ENCODE assay signal across 8 mouse cellular contexts in the genomic region with DNA sequence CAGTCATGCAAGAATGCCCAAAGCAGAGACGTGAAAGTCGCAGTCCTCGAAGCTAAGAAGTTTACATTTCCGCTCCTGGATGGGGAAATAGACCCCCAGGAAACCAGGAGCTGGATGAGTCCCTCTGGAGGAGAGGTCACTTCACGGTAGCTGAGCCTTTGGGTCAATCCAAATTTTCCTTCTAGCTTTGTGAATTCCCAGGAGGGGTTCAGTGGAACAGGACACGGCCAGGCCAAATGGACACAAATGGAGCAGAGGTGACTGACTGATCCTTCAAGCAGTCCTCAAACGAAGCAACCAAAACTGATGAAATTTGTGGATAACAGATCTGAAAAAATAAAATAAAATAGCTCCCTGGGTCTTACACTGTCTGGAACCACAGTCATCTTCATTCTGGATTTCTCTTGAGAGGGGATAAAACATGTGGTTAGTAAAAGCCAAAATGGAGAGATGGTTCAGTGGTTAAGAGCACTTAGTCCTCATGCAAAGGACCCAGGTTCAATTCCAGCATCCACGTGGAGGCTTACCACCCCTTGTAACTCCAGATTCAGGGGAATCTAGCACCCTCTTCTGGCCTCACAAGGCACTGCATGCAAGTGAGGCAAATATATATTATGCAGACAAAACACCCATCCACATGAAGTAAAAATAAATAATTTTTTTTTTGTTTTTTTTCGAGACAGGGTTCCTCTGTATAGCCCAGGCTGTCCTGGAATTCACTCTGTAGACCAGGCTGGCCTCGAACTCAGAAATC. TPM values are rescaled to one million over a fixed set of nuclear protein-coding genes. Genes with fewer than 3 reads are reported as not detected.
A peak's percentile ranks its signal among the peaks of the same experiment; 100 is the strongest.
DNase-seq lines count a peak whose midpoint lies in the region; ATAC-seq lines count a peak whose summit lies in the region.

No protein-coding gene starts in this region.

- no peaks in the 10 kb centered on the region for H3K27me3 ChIP-seq in forebrain, embryonic 14.5 days (replicated peaks; ENCODE audit: control insufficient read depth, insufficient read depth, low read length)
- no peaks in the 10 kb centered on the region for H3K27me3 ChIP-seq in forebrain, embryonic 13.5 days

- no peaks in the 10 kb centered on the region for H3K36me3 ChIP-seq in forebrain, embryonic 14.5 days (ENCODE audit: control insufficient read depth, insufficient read depth, low read length)
- H3K36me3 ChIP-seq in forebrain, embryonic 13.5 days (ENCODE audit: poor library complexity, severe bottlenecking) = no peaks in the 10 kb centered on the region

- DNase-seq in forebrain, embryonic 14.5 days (ENCODE audit: low spot score) = peak; percentile 24
- DNase-seq in ovary, postnatal 36 days (ENCODE audit: low spot score) = peak; percentile 29
- DNase-seq in ovary, postnatal 10 days (ENCODE audit: low spot score) = no peak
- no peak for DNase-seq in layer of hippocampus, adult 18-20 months (ENCODE audit: low spot score in 2 of 2)
- no peak for DNase-seq in cerebellum, adult 18-20 months

- H3K4me3 ChIP-seq in forebrain, embryonic 14.5 days (ENCODE audit: low read depth, low read length) = no peak overlapping the region
- no peak overlapping the region for H3K4me3 ChIP-seq in forebrain, embryonic 13.5 days

- no peaks in the 10 kb centered on the region for H3K4me1 ChIP-seq in forebrain, embryonic 14.5 days (ENCODE audit: control insufficient read depth, insufficient read depth, low read length)
- no peaks in the 10 kb centered on the region for H3K4me1 ChIP-seq in forebrain, embryonic 13.5 days

- no peak overlapping the region for H3K9ac ChIP-seq in forebrain, embryonic 14.5 days (ENCODE audit: low read length)
- no peak overlapping the region for H3K9ac ChIP-seq in forebrain, embryonic 13.5 days

- no peaks in the 10 kb centered on the region for H3K9me3 ChIP-seq in forebrain, embryonic 14.5 days (replicated peaks; ENCODE audit: control insufficient read depth, low read length)
- H3K9me3 ChIP-seq in forebrain, embryonic 13.5 days (replicated peaks) = no peaks in the 10 kb centered on the region

- no peak for ATAC-seq in forebrain, embryonic 14.5 days
- no peak for ATAC-seq in forebrain, embryonic 13.5 days
- ATAC-seq in erythroid progenitor cell, adult 5-6 weeks (replicated peaks; ENCODE audit: low FRiP score, poor library complexity, severe bottlenecking) = peak; percentile 63; the same call in 1 of the 2 replicates
- peak; percentile 56; the same call in 1 of the 2 replicates for ATAC-seq in monocyte, adult 5-6 weeks (replicated peaks; ENCODE audit: insufficient number of reproducible peaks, low FRiP score, low TSS enrichment, poor library complexity, severe bottlenecking)

- 71% methylated on average over 10 of the region's 10 CpGs for WGBS in forebrain, embryonic 14.5 days
- WGBS in forebrain, embryonic 13.5 days = 70% methylated on average over 10 of the region's 10 CpGs

- no peak overlapping the region for H3K27ac ChIP-seq in forebrain, embryonic 14.5 days (ENCODE audit: low read depth, low read length)
- no peak overlapping the region for H3K27ac ChIP-seq in forebrain, embryonic 13.5 days

- no peak overlapping the region for H3K4me2 ChIP-seq in forebrain, embryonic 14.5 days (ENCODE audit: low read length)
- H3K4me2 ChIP-seq in forebrain, embryonic 13.5 days = no peak overlapping the region

RNA-seq across cellular contexts. Expression of gene Nicn1, which starts 11.4 kb away (rescaled TPM):
- polyA plus RNA-seq in forebrain, embryonic 14.5 days (2014; fragmentation: Nextera tagmentation; extraction: Ambion mirVana) = 113 and 126 TPM in 2 replicates
- 94.9 and 95.4 TPM in 2 replicates for polyA plus RNA-seq in forebrain, embryonic 13.5 days (2015; fragmentation: Nextera tagmentation; extraction: Ambion mirVana)
- total RNA-seq in erythroid progenitor cell, adult 5-6 weeks (2015; ENCODE audit: low replicate concordance) = not detected in 2 replicates
- total RNA-seq in erythroid progenitor cell, adult 5-6 weeks (2017; ENCODE audit: low replicate concordance) = 0.64 and 0.91 TPM in 2 replicates
- total RNA-seq in monocyte, adult 5-6 weeks (2017) = 1.1 to 1.9 TPM (median 1.6 TPM) in 3 replicates
- total RNA-seq in layer of hippocampus, adult 18-20 months (2021) = 100 to 1,000 TPM; 114 to 116 TPM

RNA-seq across cellular contexts. Expression of gene Dag1, which starts 15.1 kb away (rescaled TPM):
- polyA plus RNA-seq in forebrain, embryonic 14.5 days (2014; fragmentation: Nextera tagmentation; extraction: Ambion mirVana) = 42.0 and 49.6 TPM in 2 replicates
- 40.8 and 45.4 TPM in 2 replicates for polyA plus RNA-seq in forebrain, embryonic 13.5 days (2015; fragmentation: Nextera tagmentation; extraction: Ambion mirVana)
- 11.2 and 14.3 TPM in 2 replicates for total RNA-seq in erythroid progenitor cell, adult 5-6 weeks (2015; ENCODE audit: low replicate concordance)
- total RNA-seq in erythroid progenitor cell, adult 5-6 weeks (2017; ENCODE audit: low replicate concordance) = 5.4 and 6.3 TPM in 2 replicates
- total RNA-seq in monocyte, adult 5-6 weeks (2017) = 3.2 to 5.7 TPM (median 5.0 TPM) in 3 replicates
- total RNA-seq in layer of hippocampus, adult 18-20 months (2021) = 10 to 100 TPM; 73.4 to 75.4 TPM

RNA-seq across cellular contexts. Expression of gene Amt, which starts 17.8 kb away (rescaled TPM):
- polyA plus RNA-seq in forebrain, embryonic 14.5 days (2014; fragmentation: Nextera tagmentation; extraction: Ambion mirVana) = 13.2 and 13.4 TPM in 2 replicates
- 25.3 and 26.7 TPM in 2 replicates for polyA plus RNA-seq in forebrain, embryonic 13.5 days (2015; fragmentation: Nextera tagmentation; extraction: Ambion mirVana)
- not detected in 2 replicates for total RNA-seq in erythroid progenitor cell, adult 5-6 weeks (2015; ENCODE audit: low replicate concordance)
- total RNA-seq in erythroid progenitor cell, adult 5-6 weeks (2017; ENCODE audit: low replicate concordance) = not detected in 2 replicates
- total RNA-seq in monocyte, adult 5-6 weeks (2017) = 0.57 to 1.1 TPM in 2 of 3 replicates, not detected in the other
- total RNA-seq in layer of hippocampus, adult 18-20 months (2021) = 10 to 100 TPM; 30.2 to 33.0 TPM

RNA-seq across cellular contexts. Expression of gene Rhoa, which starts 27.1 kb away (rescaled TPM):
- polyA plus RNA-seq in forebrain, embryonic 14.5 days (2014; fragmentation: Nextera tagmentation; extraction: Ambion mirVana) = 276 and 307 TPM in 2 replicates
- 317 and 330 TPM in 2 replicates for polyA plus RNA-seq in forebrain, embryonic 13.5 days (2015; fragmentation: Nextera tagmentation; extraction: Ambion mirVana)
- total RNA-seq in erythroid progenitor cell, adult 5-6 weeks (2015; ENCODE audit: low replicate concordance) = 157 and 175 TPM in 2 replicates
- total RNA-seq in erythroid progenitor cell, adult 5-6 weeks (2017; ENCODE audit: low replicate concordance) = 253 and 313 TPM in 2 replicates
- total RNA-seq in monocyte, adult 5-6 weeks (2017) = 777 to 880 TPM (median 867 TPM) in 3 replicates
- 100 to 1,000 TPM; 163 to 172 TPM for total RNA-seq in layer of hippocampus, adult 18-20 months (2021)

RNA-seq across cellular contexts. Expression of gene Tcta, which starts 27.1 kb away (rescaled TPM):
- 38.9 and 50.8 TPM in 2 replicates for polyA plus RNA-seq in forebrain, embryonic 14.5 days (2014; fragmentation: Nextera tagmentation; extraction: Ambion mirVana)
- 30.9 and 38.1 TPM in 2 replicates for polyA plus RNA-seq in forebrain, embryonic 13.5 days (2015; fragmentation: Nextera tagmentation; extraction: Ambion mirVana)
- 5.9 and 11.5 TPM in 2 replicates for total RNA-seq in erythroid progenitor cell, adult 5-6 weeks (2015; ENCODE audit: low replicate concordance)
- total RNA-seq in erythroid progenitor cell, adult 5-6 weeks (2017; ENCODE audit: low replicate concordance) = 2.3 and 2.4 TPM in 2 replicates
- 9.4 to 19.9 TPM (median 16.0 TPM) in 3 replicates for total RNA-seq in monocyte, adult 5-6 weeks (2017)
- total RNA-seq in layer of hippocampus, adult 18-20 months (2021) = 10 to 100 TPM; 29.9 to 31.3 TPM

Comparison
In these comparisons a context has a peak if more than half of its experiments do, and no peak if none do; other contexts are left out.
1. DNase-seq: peak in forebrain, embryonic 14.5 days (single experiment) and ovary, postnatal 36 days (single experiment); none in ovary, postnatal 10 days (single experiment), layer of hippocampus, adult 18-20 months (0 of 2) and cerebellum, adult 18-20 months (0 of 2).
2. ATAC-seq: peak in erythroid progenitor cell, adult 5-6 weeks (single experiment) and monocyte, adult 5-6 weeks (single experiment); none in forebrain, embryonic 14.5 days (single experiment) and forebrain, embryonic 13.5 days (single experiment).
3. RNA of gene Nicn1, which starts 11.4 kb away (total RNA-seq): 114 to 116 TPM in layer of hippocampus, adult 18-20 months; 1.1 to 1.9 TPM in monocyte, adult 5-6 weeks and 0.64 to 0.91 TPM in erythroid progenitor cell, adult 5-6 weeks; every median in the first group is over 10 times any median in the second.
4. RNA of gene Dag1, which starts 15.1 kb away (total RNA-seq): 73.4 to 75.4 TPM in layer of hippocampus, adult 18-20 months; 5.4 to 14.3 TPM in erythroid progenitor cell, adult 5-6 weeks and 3.2 to 5.7 TPM in monocyte, adult 5-6 weeks; every median in the first group is over 4 times any median in the second.
5. RNA of gene Amt, which starts 17.8 kb away (total RNA-seq): 30.2 to 33.0 TPM in layer of hippocampus, adult 18-20 months; 0.57 to 1.1 TPM in monocyte, adult 5-6 weeks and not detected in erythroid progenitor cell, adult 5-6 weeks; every median in the first group is over 10 times any median in the second.